Mouse (Mus musculus) c-Kit-negative CD71-positive TER-119-positive erythroid progenitor cells, embryonic 14.5 days (primary cell): ENCODE data around the gene Rhox9.
"Not testable (repeated sequence)": the region's sequence is repeated elsewhere in the genome, so short reads cannot be mapped to it uniquely, and the experiment has no call there.

ENCODE experiments used
- DNase-seq: peaks from one replicate; pipeline ENCODE4 v3.0.0-alpha.2; 2013; ENCODE audit warnings: low read depth, low spot score

Gene Rhox9

DNA sequence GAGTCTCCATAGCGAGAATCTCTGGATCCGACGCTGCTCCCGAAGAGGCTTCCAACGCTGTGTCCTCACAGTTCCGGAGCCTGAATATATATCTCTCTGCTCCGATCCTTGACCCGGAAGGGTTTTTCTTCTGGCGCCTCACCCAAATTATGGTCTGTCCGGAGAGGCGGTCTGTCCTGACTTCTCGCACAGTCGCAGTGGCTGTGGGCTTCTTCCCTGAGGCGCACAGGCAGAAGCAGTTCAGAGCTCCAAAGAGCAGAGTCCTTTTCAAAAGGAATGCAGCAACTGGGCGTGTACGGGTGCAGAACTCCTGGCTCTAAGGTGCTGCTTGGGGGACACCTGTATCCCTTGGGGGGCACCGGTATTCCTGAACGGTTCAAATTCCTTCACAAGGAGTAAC lies at the start of gene Rhox9:
Rhox9 (minus strand) TSS at position 101 of the 400 bp plus-strand sequence.
- not testable (repeated sequence) for DNase-seq

DNA sequence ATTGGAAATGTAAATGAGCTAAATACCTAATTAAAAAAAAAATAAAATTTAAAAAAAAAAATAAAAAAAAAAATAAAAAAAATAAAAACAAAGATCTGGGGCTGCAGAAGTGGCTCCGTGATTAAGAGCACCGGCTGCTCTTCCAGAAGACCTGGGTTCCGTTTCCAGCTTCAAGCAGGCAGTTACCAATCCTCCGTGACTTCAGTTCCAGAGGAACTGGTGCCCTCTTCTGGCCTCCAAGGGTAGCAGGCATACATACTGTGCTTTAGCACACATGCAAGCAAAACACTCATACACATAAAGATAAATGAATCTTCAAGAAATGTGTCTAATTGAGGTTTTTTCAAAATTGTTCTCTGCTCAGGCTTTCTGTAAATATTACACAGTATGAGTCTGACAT lies 14.7 kb upstream of the Rhox9 start:
- DNase-seq: no peak

DNA sequence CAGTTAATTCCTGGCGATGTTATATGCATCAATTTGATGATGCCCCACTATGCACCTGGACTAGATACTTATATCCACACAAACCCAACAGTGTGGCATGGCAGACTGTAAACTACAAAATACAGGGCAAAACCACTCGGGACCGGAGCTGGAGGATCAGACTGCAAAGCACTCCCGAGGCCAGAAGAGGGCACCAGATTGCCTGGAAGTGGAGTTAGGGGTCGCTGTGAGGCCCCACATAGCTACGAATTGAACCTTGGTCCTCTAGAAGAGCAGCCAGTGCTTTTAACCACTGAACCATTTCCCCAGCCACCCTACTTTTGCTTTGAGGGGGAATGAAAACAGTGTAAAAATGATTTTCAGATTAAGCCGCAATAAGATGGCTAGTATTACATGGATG lies 7.0 kb upstream of the Rhox9 start:
- no peak for DNase-seq

DNA sequence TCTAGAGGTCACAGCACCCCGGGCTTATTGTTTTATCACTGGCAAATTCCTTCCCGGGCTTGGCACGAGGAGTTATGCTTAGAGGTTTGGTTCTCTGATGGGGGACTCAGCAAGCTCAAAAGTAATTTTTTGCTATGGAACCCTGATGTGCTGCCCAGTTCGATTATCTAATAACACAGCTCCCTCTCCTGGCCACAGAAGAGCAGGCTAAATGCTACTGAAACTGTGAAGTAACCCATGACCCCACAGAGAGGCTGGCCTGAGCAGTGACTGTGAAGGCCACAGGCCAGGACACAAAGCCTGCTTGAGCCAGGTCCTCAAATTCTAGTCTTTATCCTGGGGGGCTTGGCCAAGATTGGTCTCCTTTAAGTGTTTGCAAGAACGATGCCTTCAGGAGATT lies 2.2 kb upstream of the Rhox9 start:
- DNase-seq: no peak

DNA sequence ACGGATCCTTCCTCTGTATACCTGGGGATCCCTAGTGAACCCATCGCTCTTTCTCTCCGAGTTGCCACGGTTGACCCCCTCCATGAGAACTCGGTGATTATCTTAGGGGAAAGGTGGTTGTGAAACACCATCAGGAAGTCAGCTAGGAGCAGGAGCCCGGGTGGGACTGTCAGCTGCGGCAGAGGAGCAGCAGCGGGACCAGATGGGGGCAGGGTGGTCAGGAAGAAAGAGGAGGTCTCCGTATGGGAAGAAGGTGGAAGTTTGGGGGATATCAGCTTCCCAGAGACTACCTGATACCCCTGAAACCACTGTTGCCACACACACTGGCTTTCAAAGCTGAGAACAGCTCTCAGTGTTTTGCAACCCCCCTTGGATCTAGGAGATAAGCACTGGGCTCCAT lies 4.4 kb downstream of the Rhox9 start, which contains the start of gene Rhox7b:
Rhox7b (minus strand) TSS at position 101 of the 400 bp plus-strand sequence.
- not testable (repeated sequence) for DNase-seq

DNA sequence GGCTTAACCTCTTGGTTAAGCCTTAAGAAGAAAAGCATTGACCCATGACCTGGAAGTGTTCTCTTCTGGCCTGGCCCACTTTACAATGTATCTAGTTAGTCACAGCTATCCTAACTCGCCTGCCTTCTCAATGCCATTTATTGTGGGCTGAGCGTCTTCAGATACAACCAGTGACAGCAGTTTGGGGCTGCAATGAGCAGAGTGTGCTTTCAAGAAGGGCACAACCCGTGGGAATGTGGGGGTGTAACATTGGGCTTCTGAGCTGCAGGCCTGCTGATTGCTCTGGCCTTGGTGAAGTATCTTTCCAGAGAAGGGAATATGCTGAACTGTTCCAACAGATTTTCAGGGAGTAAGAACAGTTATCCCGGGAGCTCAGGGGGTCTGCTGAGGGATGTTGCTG lies 22.7 kb downstream of the Rhox9 start, which contains the start of gene Rhox8:
Rhox8 (minus strand) TSS at position 101 of the 400 bp plus-strand sequence.
- DNase-seq: no peak

DNA sequence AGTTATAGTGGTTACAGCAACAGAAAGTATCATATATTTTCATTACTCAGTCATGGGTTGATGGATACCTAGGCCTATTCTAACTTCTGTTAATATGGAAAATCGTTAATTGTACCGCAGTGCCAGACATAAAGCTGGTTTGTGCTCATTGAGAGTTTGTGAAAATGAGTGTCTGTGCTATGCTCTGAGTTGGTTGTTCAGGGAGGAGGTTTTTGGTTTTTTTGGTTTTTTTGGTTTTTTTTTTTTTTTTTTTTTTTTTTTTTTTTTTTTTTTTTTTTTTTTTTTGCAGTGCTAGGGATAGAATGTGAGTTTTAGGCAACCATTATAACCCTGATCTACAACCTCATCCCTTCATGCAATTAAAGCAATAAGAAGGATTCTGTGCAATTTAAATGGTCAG lies 29.9 kb downstream of the Rhox9 start:
- no peak for DNase-seq
